Mouse (Mus musculus): ENCODE data around the gene Gatb. TPM values are rescaled to one million over a fixed set of nuclear protein-coding genes. Genes with fewer than 3 reads are reported as not detected.

Gene Gatb
- polyA plus RNA-seq, 1 experiment = 60.3 TPM

DNA sequence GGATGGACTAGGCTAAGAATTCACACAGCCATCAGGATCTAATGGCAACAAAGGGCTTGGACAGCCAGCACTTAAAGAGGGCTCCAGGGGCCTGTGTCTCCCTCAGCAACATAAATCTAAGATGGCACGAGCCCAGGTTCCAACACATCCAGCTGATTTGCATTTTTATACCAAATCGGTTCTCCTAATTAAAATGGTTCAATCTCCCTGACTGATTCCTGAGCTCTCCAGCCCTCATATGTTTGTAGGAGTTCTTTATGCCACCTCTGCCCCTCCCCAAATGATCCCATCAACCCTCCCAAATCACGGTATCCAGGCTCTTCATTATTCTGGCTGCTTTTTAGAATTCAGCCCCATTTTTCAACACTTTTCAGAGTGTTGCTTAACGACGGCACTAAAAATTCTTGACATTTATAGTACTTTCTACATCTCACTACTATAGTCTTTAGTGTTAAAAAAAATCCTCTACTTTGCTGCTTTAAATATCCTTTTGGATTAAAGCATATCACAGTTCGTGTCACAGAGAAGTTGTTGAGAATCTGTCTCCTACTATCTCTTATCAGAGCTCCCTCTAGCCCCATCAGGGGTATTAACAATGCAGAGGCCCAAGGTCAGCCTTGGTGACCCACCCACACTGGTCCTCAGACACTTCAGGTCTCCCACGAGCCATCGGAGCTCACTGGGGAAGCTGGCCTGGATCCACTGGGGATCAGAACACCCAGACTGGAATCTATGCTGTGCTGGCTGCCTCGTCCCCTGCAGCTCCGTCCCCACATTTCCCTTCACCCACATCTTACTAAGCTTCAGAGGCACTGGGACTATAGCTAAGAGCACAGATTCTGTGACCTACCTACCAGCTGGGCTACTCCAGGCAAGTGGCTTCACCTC is 88.3 kb downstream of the Gatb start:
- Histone ChIP-seq H3K4me3 (ENCODE audit: insufficient read depth, low read depth, low read length) (no peak overlapping the region), H3K4me1 (ENCODE audit: control insufficient read depth, insufficient read depth, insufficient read length, low read length) (no peaks in the 10 kb centered on the region), H3K27ac (replicated peaks; ENCODE audit: low read depth, low read length) (no peak overlapping the region)

DNA sequence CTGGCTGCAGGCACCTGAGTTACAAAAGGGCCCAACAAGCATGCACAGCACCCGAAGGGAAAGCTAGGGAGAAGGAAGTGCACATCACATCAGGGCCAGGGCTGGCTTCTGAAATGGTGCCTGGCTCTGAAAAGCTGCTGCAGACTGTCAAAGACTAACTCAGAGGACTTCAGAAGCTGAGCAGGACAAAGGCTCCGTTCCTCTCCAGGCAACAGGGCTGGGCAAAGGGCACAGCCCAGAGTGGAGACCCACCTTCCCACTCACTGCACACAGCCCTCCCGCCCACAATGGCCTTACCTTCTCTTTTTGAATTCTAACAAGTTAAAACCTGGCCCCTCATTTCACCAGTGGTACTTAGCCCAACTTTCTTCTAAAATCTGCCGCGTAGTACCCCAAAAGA is 89.9 kb downstream of the Gatb start:
- H3K4me1 ChIP-seq (ENCODE audit: control insufficient read depth, insufficient read depth, insufficient read length, low read length) = no peaks in the 10 kb centered on the region
- no peak overlapping the region for H3K27ac ChIP-seq (replicated peaks; ENCODE audit: low read depth, low read length)
- H3K4me3 ChIP-seq (ENCODE audit: insufficient read depth, low read depth, low read length) = no peak overlapping the region

DNA sequence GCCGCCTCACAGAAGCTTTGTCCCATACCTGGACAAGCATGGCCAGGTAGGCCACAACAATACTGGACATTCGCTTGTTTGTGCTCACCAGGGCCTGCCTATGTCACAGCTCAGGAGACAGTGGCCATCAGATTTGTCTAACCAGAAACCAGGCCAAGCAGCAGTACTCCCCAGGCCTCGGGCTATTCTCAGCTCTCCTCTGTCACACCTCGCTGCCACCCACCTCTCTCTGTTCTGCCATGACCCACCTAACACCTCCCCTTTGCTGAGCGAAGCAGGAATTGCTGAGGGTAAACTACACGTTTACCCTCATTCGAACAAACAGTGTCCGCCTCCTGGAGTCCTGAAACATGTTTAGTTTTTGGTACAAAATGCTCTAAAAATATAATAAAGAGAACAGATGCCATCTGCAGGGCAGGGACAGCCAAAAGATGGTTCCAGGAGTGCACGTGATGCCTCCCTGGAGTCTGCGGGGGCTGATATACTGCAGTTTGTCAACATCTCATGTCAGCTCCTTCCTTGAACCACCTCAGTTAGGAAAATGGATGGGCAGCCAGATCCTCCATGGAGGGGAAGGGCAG is 90.8 kb downstream of the Gatb start:
- Histone ChIP-seq H3K4me3 (ENCODE audit: insufficient read depth, low read depth, low read length) (no peak overlapping the region), H3K4me1 (ENCODE audit: control insufficient read depth, insufficient read depth, insufficient read length, low read length) (no peaks in the 10 kb centered on the region), H3K27ac (replicated peaks; ENCODE audit: low read depth, low read length) (no peak overlapping the region)

DNA sequence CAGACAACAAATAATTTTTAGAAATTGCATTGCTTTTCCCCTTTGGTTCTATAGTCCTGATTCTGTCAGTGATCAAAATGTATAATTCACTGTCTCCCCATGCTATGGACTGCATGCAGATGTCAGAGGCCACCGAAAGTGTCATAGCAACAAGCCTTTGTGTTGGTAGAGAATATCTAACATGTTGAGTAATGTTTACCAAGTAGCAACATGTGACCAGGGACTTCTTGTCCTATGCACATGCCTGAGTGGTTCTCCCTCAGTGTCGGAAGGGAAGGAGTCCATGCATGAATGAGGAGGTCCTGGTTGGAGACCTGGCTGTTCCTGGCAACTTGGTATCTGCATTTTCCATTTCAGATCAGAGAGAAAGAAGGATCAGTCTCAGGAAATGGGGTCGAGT is 92.2 kb downstream of the Gatb start:
- H3K27ac ChIP-seq (replicated peaks; ENCODE audit: low read depth, low read length) = no peak overlapping the region
- no peaks in the 10 kb centered on the region for H3K4me1 ChIP-seq (ENCODE audit: control insufficient read depth, insufficient read depth, insufficient read length, low read length)
- H3K4me3 ChIP-seq (ENCODE audit: insufficient read depth, low read depth, low read length) = no peak overlapping the region

DNA sequence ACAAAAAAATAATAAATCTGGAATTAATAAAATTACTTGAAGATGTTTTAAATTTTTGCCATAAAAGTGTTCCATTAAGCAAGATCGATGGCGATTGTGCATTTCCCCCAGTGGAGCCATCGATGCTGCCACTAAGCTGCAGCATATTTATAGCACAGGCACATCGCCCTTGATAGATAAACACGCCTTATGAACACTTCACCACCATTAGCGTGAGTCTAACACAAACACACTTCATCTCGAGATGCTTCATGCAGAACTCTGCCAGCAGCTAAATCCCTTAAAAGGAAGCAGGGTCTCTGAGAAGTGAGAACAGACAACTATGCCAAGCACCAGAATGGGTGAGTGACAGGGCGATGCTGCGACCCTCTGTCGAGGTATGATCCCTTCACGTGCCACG is 92.8 kb downstream of the Gatb start:
- no peaks in the 10 kb centered on the region for H3K4me1 ChIP-seq (ENCODE audit: control insufficient read depth, insufficient read depth, insufficient read length, low read length)
- H3K27ac ChIP-seq (replicated peaks; ENCODE audit: low read depth, low read length) = no peak overlapping the region
- H3K4me3 ChIP-seq (ENCODE audit: insufficient read depth, low read depth, low read length) = no peak overlapping the region

DNA sequence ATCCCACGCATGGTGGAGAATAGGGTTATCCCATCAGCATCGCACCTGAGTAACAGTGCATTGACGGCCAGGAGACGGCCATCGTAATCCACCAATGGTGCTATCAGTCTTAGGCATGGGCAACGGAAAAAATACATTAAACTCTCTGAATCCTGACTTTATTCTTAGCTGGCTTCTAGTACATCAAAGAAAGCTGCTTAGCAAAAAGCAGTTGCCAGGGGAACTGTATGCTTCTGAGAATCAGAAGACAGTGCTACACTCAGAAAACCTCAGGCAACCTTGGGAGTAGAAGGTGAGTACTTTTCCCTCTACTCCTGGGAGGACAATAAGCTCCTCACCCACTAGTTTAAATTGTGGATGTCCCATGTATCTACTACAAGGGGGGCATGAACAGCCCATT is 93.8 kb downstream of the Gatb start:
- Histone ChIP-seq H3K4me3 (ENCODE audit: insufficient read depth, low read depth, low read length) (no peak overlapping the region), H3K4me1 (ENCODE audit: control insufficient read depth, insufficient read depth, insufficient read length, low read length) (no peaks in the 10 kb centered on the region), H3K27ac (replicated peaks; ENCODE audit: low read depth, low read length) (no peak overlapping the region)

DNA sequence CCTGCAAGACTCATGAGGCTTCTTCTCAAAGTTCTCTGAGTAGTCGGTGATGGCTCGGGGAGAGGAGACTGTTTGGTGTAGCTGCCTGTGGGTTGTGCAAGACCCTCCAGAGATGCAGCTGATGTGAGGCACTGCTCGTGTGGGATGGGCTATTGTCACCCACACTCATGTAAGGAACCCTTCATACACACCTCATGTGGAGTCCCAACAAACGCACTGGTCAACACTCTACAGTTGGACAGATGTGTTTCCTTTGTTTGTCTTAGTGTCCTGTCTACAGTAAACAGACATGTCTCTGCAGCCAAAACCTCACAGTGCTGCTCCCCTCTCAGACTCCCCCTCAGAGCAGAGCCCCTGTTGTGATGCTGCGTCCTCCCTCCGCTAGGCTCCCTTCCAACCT is 95.9 kb downstream of the Gatb start:
- Histone ChIP-seq H3K4me3 (ENCODE audit: insufficient read depth, low read depth, low read length) (no peak overlapping the region), H3K4me1 (ENCODE audit: control insufficient read depth, insufficient read depth, insufficient read length, low read length) (no peaks in the 10 kb centered on the region), H3K27ac (replicated peaks; ENCODE audit: low read depth, low read length) (no peak overlapping the region)

DNA sequence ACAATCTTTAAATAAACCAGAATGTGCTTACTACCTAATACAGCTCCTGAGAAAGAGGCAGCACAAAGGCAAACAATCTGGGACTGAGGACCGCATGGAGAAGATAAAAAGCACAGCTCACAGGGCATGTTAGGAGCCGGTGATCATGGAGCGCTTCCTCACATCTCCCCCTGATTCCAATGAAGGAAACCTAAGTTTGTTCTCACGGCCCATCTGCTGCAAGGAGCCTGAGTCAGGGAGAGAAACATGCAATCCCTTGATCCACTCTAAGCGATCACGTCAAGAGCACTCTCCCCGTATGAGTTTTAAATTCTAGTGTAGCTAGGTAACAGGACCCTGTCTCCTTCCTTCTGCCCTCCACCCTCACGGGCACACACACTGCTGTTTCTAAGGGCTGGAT is 103.2 kb downstream of the Gatb start:
- Histone ChIP-seq H3K4me1 (ENCODE audit: control insufficient read depth, insufficient read depth, insufficient read length, low read length) (no peaks in the 10 kb centered on the region), H3K27ac (replicated peaks; ENCODE audit: low read depth, low read length) (no peak overlapping the region), H3K4me3 (ENCODE audit: insufficient read depth, low read depth, low read length) (no peak overlapping the region)

DNA sequence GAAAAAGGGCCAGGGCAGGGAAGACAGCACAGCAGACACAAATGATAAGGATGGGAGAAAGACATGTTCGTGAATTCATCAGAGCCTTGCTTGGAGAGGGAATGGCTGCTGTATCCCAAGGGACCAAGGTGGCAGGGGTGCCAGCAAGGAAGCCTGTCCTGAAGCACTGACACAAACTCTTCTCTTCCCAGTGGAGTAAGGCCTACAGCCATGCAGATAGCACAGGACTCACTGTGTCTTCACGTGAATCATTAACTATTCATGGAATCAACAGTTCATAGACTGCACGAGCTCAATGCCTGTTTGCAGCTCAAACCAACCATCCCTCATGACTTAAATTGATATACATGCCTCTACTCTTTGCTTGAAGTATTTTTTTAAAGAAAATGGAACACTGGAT is 104.0 kb downstream of the Gatb start:
- Histone ChIP-seq H3K4me1 (ENCODE audit: control insufficient read depth, insufficient read depth, insufficient read length, low read length) (no peaks in the 10 kb centered on the region), H3K27ac (replicated peaks; ENCODE audit: low read depth, low read length) (no peak overlapping the region), H3K4me3 (ENCODE audit: insufficient read depth, low read depth, low read length) (no peak overlapping the region)

DNA sequence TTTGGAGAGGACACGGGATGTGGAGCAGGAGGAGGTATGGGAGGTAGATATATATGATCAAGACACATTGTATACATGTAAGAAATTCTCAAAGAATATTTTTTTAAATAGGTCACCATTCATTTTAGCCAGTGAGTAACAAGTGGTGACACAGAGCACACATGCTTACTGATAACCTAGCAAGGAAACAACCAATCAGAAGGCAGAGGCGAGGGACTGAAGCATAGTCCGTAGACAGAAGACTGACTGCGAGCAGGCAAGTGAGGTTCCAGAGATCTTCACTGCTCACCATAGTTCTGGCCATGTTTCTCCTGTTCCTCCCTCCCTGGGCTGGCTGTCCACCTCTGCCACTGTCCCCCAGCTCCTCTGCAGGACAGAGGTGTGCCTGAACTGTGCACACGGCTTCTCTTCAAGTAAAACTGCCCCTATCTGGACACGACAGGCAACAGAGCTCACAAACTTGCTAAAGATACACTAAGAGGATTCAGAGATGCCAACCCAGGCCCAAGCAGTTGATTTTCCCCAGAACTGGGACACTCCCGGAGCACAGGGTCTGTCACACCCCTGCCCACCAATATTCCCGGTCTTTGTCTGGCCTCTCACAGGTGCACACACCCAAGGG is 105.5 kb downstream of the Gatb start:
- Histone ChIP-seq H3K27ac (replicated peaks; ENCODE audit: low read depth, low read length) (no peak overlapping the region), H3K4me1 (ENCODE audit: control insufficient read depth, insufficient read depth, insufficient read length, low read length) (no peaks in the 10 kb centered on the region), H3K4me3 (ENCODE audit: insufficient read depth, low read depth, low read length) (no peak overlapping the region)

DNA sequence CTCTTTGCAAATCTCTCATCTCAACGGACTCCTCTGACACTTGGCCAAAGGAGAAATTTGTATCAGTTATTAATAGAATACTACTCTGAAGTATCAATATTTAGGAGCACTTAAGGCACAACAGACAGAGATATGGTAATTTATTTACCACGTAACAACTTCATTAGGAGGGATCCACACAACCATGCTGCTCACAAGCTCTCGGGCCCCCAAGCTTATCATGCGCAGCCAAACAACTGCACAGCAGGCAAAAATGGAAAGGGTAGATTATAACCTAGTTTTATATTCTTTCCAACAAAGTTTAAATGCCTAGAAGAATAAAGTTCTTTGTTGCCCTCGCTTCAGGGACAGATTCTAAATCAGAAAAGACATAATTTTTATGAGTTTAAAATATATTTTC is 106.0 kb downstream of the Gatb start:
- no peak overlapping the region for H3K4me3 ChIP-seq (ENCODE audit: insufficient read depth, low read depth, low read length)
- H3K27ac ChIP-seq (replicated peaks; ENCODE audit: low read depth, low read length) = no peak overlapping the region
- H3K4me1 ChIP-seq (ENCODE audit: control insufficient read depth, insufficient read depth, insufficient read length, low read length) = no peaks in the 10 kb centered on the region

DNA sequence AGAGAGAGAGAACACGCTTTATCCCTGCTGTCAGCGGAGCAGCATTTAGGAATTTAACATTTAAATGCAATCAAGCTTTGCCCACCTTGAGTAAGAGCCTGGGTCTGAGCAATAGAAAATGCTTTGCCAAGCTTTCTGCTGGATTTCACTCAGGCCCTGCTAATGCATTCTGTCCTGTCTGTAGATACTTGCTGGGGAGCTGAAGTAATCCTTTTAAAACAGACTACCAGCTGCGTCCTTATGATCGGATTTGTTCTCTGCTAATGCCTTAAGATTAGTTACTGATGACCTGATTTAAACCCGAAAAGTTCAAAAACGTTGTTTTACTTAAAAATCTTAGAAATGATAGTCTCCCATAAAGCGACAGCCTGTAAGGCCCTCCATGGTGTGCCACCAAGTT is 107.2 kb downstream of the Gatb start:
- H3K4me1 ChIP-seq (ENCODE audit: control insufficient read depth, insufficient read depth, insufficient read length, low read length) = no peaks in the 10 kb centered on the region
- H3K4me3 ChIP-seq (ENCODE audit: insufficient read depth, low read depth, low read length) = no peak overlapping the region

DNA sequence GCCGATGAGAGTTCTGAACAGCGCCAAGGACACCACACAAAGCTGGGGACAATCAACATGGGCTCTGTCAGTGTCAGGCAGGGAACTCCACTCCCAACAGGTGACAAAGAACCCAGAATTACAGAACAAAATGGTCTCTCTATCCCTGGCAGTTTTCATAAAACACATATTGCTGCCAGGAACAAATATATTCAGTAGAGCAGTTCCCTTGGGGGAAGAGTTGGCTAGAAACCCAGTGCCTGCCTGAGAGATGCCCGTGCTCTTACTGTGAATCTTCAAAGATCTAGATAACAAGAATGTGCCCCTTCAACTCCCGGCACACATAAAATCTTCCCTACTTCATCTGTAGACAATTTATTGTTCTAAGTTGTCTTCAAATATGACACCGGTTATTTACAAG is 109.7 kb downstream of the Gatb start:
- H3K4me3 ChIP-seq (ENCODE audit: insufficient read depth, low read depth, low read length) = no peak overlapping the region
- no peaks in the 10 kb centered on the region for H3K4me1 ChIP-seq (ENCODE audit: control insufficient read depth, insufficient read depth, insufficient read length, low read length)
- H3K27ac ChIP-seq (replicated peaks; ENCODE audit: low read depth, low read length) = no peak overlapping the region

More for the DNA sequence above, 107.2 kb downstream of the Gatb start:
- H3K27ac ChIP-seq (replicated peaks; ENCODE audit: low read depth, low read length) = no peak overlapping the region

DNA sequence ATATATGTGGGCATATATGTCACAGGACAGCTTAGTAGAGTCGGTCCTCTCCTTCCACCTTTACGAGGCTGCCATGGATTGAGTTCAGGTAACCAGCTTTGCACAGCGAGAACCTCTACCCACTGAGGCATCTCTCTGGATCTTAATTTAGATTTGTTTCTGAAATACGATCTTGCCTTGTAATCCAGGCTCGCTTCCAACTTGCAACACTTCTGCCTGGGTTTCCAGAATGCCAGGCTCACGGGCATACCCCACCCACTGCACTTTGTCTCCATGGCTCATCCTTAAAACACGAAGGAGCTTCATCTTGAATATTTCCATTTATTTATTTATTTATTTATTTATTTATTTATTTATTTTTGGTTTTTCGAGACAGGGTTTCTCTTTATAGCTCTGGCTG is 111.4 kb downstream of the Gatb start:
- no peak overlapping the region for H3K27ac ChIP-seq (replicated peaks; ENCODE audit: low read depth, low read length)
- H3K4me1 ChIP-seq (ENCODE audit: control insufficient read depth, insufficient read depth, insufficient read length, low read length) = no peaks in the 10 kb centered on the region
- H3K4me3 ChIP-seq (ENCODE audit: insufficient read depth, low read depth, low read length) = no peak overlapping the region

DNA sequence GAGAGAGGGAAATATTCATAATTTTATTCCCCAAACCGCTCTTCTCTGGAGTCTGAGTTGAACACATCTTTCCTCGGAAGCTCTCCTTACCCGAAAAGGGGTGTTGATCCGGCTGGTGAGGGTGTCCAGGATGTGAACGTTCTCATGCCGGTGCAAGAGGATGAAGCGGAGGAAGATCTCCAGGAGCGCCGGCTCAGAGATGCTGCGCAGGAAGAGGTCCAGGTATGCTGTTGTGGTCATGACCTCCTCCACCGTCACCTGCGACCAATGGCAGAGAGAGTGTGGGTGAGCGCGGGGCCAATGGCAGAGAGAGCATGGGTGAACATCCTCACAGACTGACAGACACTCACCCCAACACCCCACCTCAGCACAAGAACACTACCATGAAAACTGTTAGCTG is 114.4 kb downstream of the Gatb start:
- Histone ChIP-seq H3K4me3 (ENCODE audit: insufficient read depth, low read depth, low read length) (no peak overlapping the region), H3K4me1 (ENCODE audit: control insufficient read depth, insufficient read depth, insufficient read length, low read length) (no peaks in the 10 kb centered on the region), H3K27ac (replicated peaks; ENCODE audit: low read depth, low read length) (no peak overlapping the region)

DNA sequence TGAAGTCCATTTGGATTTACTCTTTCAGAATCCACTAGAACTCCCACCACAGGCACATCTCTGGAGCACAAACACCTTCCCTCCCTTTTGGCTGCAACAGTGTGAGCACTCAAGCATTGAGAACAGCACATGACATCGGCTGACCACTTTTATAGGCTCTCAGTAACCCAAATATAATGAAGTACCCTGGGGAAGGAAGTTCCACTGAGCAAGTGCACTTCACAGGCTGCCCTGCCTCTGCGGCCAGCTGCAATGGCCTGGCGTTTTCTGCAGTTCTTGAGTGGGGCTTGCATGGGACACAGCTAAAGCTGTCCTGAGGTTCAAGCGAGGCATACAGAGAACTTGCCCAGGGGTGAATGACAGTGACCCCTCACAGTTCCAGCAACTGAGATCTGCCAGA is 117.2 kb downstream of the Gatb start:
- no peak overlapping the region for H3K4me3 ChIP-seq (ENCODE audit: insufficient read depth, low read depth, low read length)
- H3K27ac ChIP-seq (replicated peaks; ENCODE audit: low read depth, low read length) = no peak overlapping the region
- H3K4me1 ChIP-seq (ENCODE audit: control insufficient read depth, insufficient read depth, insufficient read length, low read length) = no peaks in the 10 kb centered on the region
